Mouse (Mus musculus) heart, adult 18-20 months (tissue): ENCODE data around the gene Prkcd. TPM values are rescaled to one million over a fixed set of nuclear protein-coding genes. Genes with fewer than 3 reads are reported as not detected.

Source experiments
- microRNA-seq, 2 experiments: library from miRNA; unstranded; fragments of <30 nt; microRNA quantifications; one replicate each; pipeline ENCODE4 v1.2.0; 2022
- total RNA-seq, 2 experiments: library from RNA; stranded (reverse); gene quantifications; 2 replicates each; pipeline ENCODE4 v1.2.3; 2021

Prkcd gene
- total RNA-seq, 2 experiments from 2014 or later: 11.2 to 13.0 TPM

Small RNAs within 50 kb of the gene (microRNA-seq; reads per million reads assigned to microRNA genes)
- 6.2 to 8.0 reads per million in 2 experiments for gene Mir3076

Other genes starting within 250 kb of the Prkcd start
- 10 to 100 TPM in 1 of 2 experiments, 1 to 10 TPM in 1; 8.9 to 11.6 TPM for gene Dcp1a, start 146.7 kb downstream of the Prkcd start, total RNA-seq
- 1 to 10 TPM; 1.7 to 2.0 TPM for gene Cacna1d, start 134.8 kb downstream of the Prkcd start, total RNA-seq
- 100 to 1,000 TPM in 1 of 2 experiments, 10 to 100 TPM in 1; 32.6 to 146 TPM for gene Tkt, start 77.9 kb downstream of the Prkcd start, total RNA-seq
- 1 to 10 TPM; 7.7 to 7.9 TPM for gene Rft1, start 28.1 kb upstream of the Prkcd start, total RNA-seq
- 10 to 100 TPM; 12.8 to 14.3 TPM for gene Sfmbt1, start 88.6 kb upstream of the Prkcd start, total RNA-seq
- gene Tmem110, start 199.4 kb upstream of the Prkcd start, total RNA-seq: 1 to 10 TPM; 6.0 to 8.5 TPM